Mouse (Mus musculus) layer of hippocampus, postnatal 10 days (tissue): ENCODE results near the gene Mtnr1a. TPM values are rescaled to one million over a fixed set of nuclear protein-coding genes. Genes with fewer than 3 reads are reported as not detected.
A peak's percentile ranks its signal among the peaks of the same experiment; 100 is the strongest.
"Not testable (repeated sequence)": the region's sequence is repeated elsewhere in the genome, so short reads cannot be mapped to it uniquely, and the experiment has no call there.

ENCODE experiments used
- DNase-seq, 2 experiments: peaks; one replicate each; pipeline ENCODE4 v3.0.0; 2021; ENCODE audit warnings: low spot score in 2 of 2
- long read RNA-seq: library from polyadenylated mRNA; stranded (forward); transcript quantifications from one replicate; pipeline ENCODE4 v2.0.0, GENCODE M21; 2023
- total RNA-seq, 2 experiments: library from RNA; stranded (reverse); gene quantifications; 2 replicates each; pipeline ENCODE4 v1.2.3; 2021

Mtnr1a gene
- total RNA-seq = not detected
- long read RNA-seq = 0 reads

GRCm38 (mm10) chr8:45068759-45069386 is at the start of gene Mtnr1a:
Gene Mtnr1a (plus strand): TSS chr8:45069137.
- DNase-seq = peak; percentile 94 to 95

DNA sequence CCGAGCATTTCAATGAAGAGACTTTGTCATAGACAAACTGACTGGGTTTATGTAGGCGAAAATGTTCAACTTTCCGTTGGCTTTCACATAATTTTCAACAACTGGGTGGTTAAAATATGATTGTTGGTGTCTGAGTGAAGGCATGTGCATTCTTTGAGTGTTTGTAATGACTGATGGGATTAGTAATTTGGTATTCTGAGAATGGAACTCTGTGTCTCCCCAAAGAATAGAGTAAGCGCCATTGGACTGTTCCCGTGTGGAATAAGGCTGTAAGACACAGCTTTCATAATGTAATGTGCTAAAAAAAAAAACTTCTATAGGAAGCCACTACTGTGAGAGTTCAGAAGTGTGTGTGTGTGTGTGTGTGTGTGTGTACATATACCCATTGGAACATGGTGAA is 49.7 kb upstream of the Mtnr1a start:
- DNase-seq = no peak

DNA sequence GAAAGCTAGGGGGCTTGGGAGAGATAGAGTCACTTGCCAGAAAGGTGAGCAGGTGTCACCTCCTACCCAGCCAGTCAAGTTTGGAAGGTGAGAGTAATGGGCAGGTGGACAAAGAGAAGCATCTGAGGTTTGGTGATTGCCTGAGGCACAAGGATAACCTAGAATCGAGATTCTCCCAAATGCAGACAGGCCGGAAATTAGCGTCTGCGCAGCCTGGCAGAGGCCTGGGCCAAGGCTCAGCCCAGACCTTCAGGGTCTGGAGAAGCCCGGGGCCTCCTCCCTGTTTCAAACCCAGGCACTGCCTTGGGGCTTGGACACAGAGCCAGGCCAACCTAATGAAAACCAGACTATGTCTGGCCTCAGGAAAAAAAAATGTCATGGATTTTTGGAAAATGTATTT is 47.8 kb upstream of the Mtnr1a start:
- no peak for DNase-seq

GRCm38 (mm10) chr8:45021911-45022665 is 46.8 kb upstream of the Mtnr1a start:
- peak; percentile 58 to 61 for DNase-seq

- DNase-seq = no peak
These were observed 40.8 kb upstream of the Mtnr1a start for GRCm38 (mm10) chr8:45028081-45028497.

GRCm38 (mm10) chr8:45038350-45038749 is 30.6 kb upstream of the Mtnr1a start:
- no peak for DNase-seq

- no peak for DNase-seq
These were observed 24.8 kb upstream of the Mtnr1a start for GRCm38 (mm10) chr8:45044160-45044559.

GRCm38 (mm10) chr8:45050451-45050850 is 18.5 kb upstream of the Mtnr1a start:
- DNase-seq = no peak

GRCm38 (mm10) chr8:45051236-45051635 is 17.7 kb upstream of the Mtnr1a start:
- no peak for DNase-seq

DNA sequence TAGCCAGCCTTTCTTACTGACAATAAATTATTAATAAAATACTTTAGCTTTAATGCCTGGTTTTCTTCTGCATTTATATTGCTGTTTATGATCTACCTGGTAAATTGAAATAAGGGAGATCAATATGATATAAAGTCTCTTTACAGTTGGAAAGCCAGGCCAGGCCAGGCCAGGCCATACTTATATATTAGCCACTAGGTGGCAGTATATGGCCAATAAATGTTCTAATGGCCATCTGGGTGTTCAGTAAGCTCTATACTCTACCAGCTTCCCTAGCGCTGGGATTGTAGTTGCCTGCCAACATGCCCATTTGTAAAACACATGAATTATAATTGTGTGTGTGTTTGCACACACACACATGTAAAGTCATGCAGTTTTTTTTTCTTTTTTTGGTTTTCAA is 16.7 kb upstream of the Mtnr1a start:
- no peak for DNase-seq

GRCm38 (mm10) chr8:45052618-45053017 is 16.3 kb upstream of the Mtnr1a start:
- no peak for DNase-seq

DNA sequence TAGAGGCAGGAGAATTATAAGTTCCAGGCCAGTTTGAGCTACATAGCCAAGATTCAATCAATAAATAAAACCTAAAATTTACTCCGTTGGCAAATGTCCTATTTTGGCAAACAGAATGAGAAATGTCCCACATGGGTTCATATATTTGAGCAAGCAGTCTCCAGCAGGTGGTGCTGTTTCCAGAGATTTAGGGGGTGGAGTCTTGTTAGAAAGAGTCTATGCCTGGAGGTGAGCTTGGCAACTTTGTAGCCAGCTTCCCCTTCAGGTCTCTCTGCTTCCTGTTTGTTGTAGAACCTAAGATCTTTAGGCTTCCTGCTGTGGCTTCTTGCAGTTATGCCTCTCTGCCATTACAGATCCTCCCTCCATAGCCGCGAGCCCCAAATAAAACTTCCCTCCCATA is 13.4 kb upstream of the Mtnr1a start:
- no peak for DNase-seq

DNA sequence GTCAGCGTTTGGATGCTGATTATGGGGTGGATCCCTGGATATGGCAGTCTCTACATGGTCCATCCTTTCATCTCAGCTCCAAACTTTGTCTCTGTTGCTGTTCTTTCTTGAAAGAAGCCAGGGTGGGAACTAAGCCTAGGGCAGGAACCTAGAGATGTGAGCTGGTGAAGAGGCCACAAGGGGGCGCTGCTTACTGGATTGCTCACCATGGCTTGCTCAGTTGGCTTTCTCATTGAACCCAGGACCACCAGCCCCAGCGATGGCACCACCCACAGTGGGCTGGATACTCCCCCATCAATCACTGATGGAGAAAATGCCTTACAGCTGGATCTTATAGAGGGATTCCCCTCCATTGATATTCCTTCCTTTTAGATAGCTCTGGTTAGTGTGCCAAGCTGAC is 12.1 kb upstream of the Mtnr1a start:
- no peak for DNase-seq

DNA sequence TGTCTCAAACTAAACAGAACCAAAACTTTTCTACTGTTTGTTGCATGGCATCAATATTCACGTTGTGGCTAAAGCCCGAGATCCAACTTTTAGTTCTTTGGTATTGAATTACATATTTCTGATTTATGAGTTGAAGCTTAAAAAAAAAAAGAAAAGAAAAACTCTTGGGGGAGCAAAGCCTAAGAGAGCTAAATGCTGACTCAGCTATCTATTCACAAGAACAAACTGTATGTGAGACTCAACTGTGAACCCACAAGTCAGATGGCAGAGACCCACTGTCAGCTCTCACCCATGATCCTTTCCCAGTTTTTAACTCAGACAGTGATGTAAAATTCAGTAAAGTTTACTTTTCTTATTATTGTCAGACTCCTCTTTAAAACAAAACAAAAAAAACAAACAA is 8.9 kb upstream of the Mtnr1a start:
- no peak for DNase-seq

DNA sequence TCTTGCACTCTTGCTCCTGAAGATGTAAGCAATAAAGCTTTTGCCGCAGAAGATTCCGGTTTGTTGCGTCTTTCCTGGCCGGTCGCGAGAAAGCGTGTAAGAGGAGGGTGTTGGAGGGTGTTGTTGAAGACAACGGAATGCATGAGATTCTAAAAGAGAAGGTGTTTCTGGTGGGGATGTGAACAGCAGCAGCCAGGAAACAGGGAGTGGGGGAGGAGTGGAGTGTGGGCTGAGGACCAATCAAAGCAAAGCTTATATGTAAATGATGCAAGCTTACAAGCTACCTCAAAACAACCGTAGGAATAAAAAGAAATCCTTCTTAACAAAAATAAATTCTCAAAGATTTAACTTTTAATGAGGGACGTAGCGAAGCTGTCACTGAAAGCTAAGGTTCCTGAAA is 6.6 kb upstream of the Mtnr1a start:
- no peak for DNase-seq

DNA sequence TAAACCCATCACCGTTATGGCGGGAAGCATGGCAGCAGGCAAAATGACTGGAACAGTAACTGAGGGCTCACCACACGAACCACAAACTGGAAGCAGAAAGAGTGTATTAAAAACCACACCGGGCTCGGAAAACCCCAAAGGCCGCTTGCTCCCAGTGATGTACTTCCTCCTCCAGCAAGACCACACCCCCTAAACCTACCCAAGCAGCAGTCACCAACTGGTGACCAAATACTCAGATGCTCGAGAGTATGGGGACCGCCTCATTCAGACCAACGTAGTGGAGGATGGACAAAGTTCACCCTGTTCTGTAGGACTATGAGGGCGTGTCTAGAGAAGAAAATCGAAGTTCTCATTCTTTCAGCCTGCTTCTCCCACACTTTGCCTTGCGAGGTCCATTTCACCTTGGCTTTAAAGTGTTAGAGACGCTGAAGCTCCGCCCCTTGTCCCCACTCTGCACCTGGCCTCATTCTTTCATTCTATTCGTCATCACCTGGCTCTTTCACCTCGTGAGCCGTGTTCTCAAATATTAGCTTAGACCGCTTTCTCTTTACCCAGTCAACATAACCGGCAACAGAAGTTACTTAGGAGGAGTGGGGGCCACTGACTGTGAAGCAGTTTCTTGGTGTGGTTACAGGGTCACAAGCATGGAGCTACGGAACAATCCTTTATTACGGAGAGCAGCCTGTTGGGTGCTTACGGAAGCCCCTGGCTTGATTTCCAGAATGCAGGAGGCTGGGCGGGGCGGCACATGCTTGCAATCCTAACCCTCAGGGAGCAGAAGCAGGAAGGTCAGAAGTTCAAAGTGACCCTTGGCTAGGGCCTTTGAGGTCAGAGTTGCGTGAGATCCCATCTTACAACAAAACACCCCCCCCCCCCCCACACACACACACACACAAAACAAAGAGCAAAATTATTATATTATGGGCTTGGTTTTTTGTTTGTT is 5.7 kb upstream of the Mtnr1a start:
- DNase-seq = no peak

DNA sequence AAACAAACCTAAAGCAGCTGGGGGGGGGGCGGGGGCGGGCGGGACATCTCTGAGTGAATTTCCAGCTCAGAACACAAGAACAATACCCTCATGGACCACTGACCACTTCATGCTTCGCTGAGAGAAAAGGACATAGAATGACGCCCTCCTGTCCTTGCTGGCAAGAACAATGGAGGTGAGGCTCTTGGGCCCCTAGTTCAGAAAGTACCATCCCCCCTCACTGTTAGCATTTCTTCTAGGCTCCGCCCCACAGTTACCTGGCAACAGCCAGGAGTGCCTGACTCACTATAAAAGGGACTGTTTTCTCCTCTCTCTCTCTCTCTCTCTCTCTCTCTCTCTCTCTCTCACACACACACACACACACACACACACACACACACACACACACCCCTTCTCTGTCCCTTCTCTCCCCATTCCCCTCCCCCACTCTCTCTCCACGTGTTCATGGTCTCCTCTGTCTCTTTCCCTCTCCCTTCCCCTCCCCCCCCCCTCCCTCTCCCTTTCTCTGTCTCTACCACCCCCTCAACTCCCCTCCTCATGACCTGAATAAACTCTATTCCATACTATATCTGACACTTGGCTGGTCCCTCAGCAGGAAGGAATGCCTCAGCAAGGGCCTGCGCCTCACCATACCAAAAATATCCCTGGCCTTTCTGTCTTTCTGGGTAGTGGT is 4.6 kb upstream of the Mtnr1a start:
- no peak for DNase-seq

GRCm38 (mm10) chr8:45065391-45065790 is 3.5 kb upstream of the Mtnr1a start:
- DNase-seq = not testable (repeated sequence)

GRCm38 (mm10) chr8:45070949-45071348 is 2.0 kb downstream of the Mtnr1a start:
- no peak for DNase-seq

DNA sequence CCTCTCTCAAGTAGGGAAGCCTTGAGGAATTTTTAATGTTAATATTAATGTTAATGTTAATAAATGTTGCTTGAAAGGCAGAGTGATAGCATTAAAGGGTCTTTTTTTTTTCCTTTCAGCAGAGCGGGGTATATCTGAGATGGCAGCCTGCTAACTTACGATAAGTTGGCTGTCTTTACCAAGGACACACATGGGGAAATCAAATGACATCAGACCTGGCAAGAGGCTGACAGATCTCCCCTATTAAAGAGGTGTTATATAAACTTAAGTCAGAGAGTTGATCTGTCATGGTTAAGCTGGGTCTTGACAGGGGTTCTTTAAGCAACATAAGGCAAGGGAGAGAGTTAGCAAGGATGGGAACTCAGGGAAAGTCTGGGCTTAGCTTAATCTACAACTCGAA is 11.9 kb downstream of the Mtnr1a start:
- no peak for DNase-seq

DNA sequence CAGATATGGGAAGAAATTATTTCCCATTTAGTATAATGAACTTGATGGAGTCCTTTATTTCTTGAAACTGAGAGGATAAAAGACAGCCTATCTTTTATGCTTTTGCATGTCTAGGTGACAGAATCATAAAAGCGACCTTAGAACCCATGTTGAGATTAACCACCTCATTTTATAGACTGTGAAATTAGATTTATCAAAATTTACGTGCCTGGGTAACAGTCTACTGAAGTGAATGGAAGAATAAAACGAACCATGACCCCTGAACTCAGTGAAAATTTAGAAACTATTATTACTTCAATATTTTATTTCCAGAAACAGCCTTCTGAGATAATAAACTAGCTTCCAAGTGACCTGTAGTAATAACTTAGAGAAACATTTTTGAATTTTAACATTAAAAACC is 24.7 kb downstream of the Mtnr1a start:
- DNase-seq = no peak
